Mouse (Mus musculus) gastrocnemius, adult 8-10 months (tissue): ENCODE results near the gene Olfr1180. TPM values are rescaled to one million over a fixed set of nuclear protein-coding genes. Genes with fewer than 3 reads are reported as not detected.
"Not testable (repeated sequence)": the region's sequence is repeated elsewhere in the genome, so short reads cannot be mapped to it uniquely, and the experiment has no call there.

Experiments
- DNase-seq, 2 experiments: peaks; one replicate each; pipeline ENCODE4 v3.0.0; 2022; ENCODE audit warnings: low spot score in 2 of 2
- total RNA-seq, 4 experiments: library from RNA; stranded (reverse); gene quantifications; 2 replicates each; pipeline ENCODE4 v1.2.4; 2022

Olfr1180 gene
- total RNA-seq = not detected

DNA sequence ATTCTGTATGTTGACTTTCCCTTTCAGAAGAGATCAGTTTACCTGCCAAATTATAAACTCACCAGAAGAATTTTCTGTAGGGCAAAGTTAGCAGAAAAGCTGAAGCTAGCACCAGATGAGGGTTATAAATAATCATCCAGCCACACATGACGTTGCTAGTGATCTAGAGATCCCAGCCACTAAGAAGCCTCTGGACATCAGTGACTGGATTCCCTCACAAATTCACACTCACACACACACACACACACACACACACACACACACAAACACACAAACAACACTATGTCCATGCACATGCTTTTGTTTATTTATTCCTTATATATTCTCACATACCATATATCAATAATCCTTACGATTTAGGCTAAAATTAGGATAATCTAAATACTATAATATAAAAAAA, at the start of gene Olfr1180:
Gene Olfr1180 (minus strand): TSS at position 101 of the 400 bp plus-strand sequence.
- no peak for DNase-seq

DNA sequence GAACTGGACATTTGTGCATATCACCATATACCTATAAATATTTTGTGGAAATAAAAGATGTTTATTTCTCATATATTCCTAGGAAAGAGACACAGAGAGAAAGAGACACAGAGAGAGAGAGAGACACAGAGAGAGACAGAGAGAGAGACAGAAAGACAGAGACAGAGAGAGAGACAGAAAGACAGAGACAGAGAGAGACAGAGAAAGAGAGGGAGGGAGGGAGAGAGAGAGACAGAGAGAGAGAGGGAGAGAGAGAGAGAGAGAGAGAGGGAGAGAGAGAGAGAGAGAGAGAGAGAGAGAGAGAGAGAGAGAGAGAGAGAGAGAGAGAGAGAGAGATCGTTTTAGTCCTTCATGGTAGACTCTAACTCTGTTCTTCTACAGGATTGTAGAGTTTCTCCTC, 35.6 kb upstream of the Olfr1180 start, which contains the start of gene Olfr1183:
Gene Olfr1183 (plus strand): TSS at position 301 of the 400 bp plus-strand sequence.
- DNase-seq = not testable (repeated sequence)

GRCm38 (mm10) chr2:88449031-88449430, 30.1 kb upstream of the Olfr1180 start, which contains the start of gene Gm13757:
Gene Gm13757, minus strand, starts transcription at chr2:88449131.
- DNase-seq = no peak

GRCm38 (mm10) chr2:88426071-88426470, 7.1 kb upstream of the Olfr1180 start, which contains the start of gene Olfr1181:
Gene Olfr1181, minus strand, starts transcription at chr2:88426171.
- DNase-seq = no peak

GRCm38 (mm10) chr2:88406353-88406752, 12.6 kb downstream of the Olfr1180 start, which contains the start of gene Olfr1179:
Gene Olfr1179, minus strand, starts transcription at chr2:88406453.
- no peak for DNase-seq

DNA sequence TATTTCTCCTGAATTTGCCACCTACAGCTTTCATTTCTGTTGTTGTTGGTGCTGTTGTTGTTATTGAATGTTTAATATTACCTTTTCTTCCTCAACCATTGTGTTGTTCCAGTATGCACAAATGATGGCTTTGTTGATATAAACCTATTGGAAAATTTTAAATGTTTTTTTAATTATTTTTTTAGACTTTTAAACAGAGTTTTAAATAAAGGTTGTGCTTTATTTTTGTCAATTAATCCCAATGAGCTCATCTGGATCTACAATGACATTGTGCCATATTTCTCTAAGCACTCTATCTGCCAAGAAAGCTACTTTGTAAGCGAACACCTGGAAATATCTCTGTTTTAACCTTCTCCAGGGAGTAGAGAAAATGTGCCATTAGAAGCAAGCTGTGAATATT, 32.2 kb downstream of the Olfr1180 start, which contains the start of gene Olfr1178:
Gene Olfr1178 (plus strand): TSS at position 301 of the 400 bp plus-strand sequence.
- DNase-seq = no peak

Other genes starting within 250 kb of the Olfr1180 start
- gene Olfr1168, start 237.3 kb downstream of the Olfr1180 start, total RNA-seq = not detected
- not detected for gene Olfr1170, start 190.8 kb downstream of the Olfr1180 start, total RNA-seq
- gene Olfr1173, start 139.3 kb downstream of the Olfr1180 start, total RNA-seq = not detected
- gene Olfr1174-ps, start 104.0 kb downstream of the Olfr1180 start, total RNA-seq = not detected
- gene Olfr1175-ps, start 91.9 kb downstream of the Olfr1180 start, total RNA-seq = not detected
- not detected for gene Olfr1176, start 82.4 kb downstream of the Olfr1180 start, total RNA-seq
- not detected for gene Olfr1177-ps, start 72.7 kb downstream of the Olfr1180 start, total RNA-seq
- gene Olfr1178, start 32.1 kb downstream of the Olfr1180 start, total RNA-seq = not detected
- gene Olfr1179, start 12.7 kb downstream of the Olfr1180 start, total RNA-seq = not detected
- gene Olfr1181, start 7.0 kb upstream of the Olfr1180 start, total RNA-seq = not detected
- not detected for gene Gm13757, start 30.0 kb upstream of the Olfr1180 start, total RNA-seq
- gene Olfr1183, start 35.7 kb upstream of the Olfr1180 start, total RNA-seq = not detected
- gene Olfr1184, start 64.4 kb upstream of the Olfr1180 start, total RNA-seq = not detected
- not detected for gene Olfr1185-ps1, start 74.2 kb upstream of the Olfr1180 start, total RNA-seq
- gene Olfr1186, start 99.4 kb upstream of the Olfr1180 start, total RNA-seq = not detected
- not detected for gene Olfr1188, start 137.8 kb upstream of the Olfr1180 start, total RNA-seq
- not detected for gene Olfr1189, start 167.3 kb upstream of the Olfr1180 start, total RNA-seq
- gene Olfr1191-ps1, start 221.4 kb upstream of the Olfr1180 start, total RNA-seq = not detected
- not detected for gene Olfr1192-ps1, start 229.4 kb upstream of the Olfr1180 start, total RNA-seq